Mouse (Mus musculus) midbrain, embryonic 16.5 days (tissue): ENCODE measurements at regions not wholly inside any gene's neighbourhood (a gene's known extent, or its start where the extent isn't known, plus 50 kb on each side); places are given as distances from the start of the nearest gene placed in this dataset.

Source experiments
- ATAC-seq: fragments of 200-750 bp; cut with Nextera tagmentation; 2 replicates; pipeline ENCODE4 v1.8.0; 2017; ENCODE audit warnings: moderate TSS enrichment
- H3K27ac ChIP-seq: fragments of 300-500 bp; sonication (generic); 2 replicates; pipeline ENCODE4 v1.5.1; 2014; ENCODE audit warnings: mild to moderate bottlenecking, low read length, mixed read lengths
- H3K27me3 ChIP-seq: fragments of 300-500 bp; sonication (generic); 2 replicates; pipeline ENCODE4 v1.6.1; 2014; ENCODE audit warnings: low read depth, low read length, mixed read lengths; ENCODE audit not compliant: control insufficient read depth, insufficient read depth
- H3K36me3 ChIP-seq: fragments of 300-500 bp; sonication (generic); 2 replicates; pipeline ENCODE4 v1.6.1; 2014; ENCODE audit warnings: mild to moderate bottlenecking, low read length, moderate library complexity, mixed read lengths; ENCODE audit not compliant: control insufficient read depth, insufficient read depth
- H3K4me1 ChIP-seq: fragments of 300-500 bp; sonication (generic); 2 replicates; pipeline ENCODE4 v1.6.1; 2014; ENCODE audit warnings: mild to moderate bottlenecking, low read length, mixed read lengths; ENCODE audit not compliant: control insufficient read depth, insufficient read depth
- H3K4me2 ChIP-seq: fragments of 300-500 bp; sonication (generic); 2 replicates; pipeline ENCODE4 v1.6.1; 2014; ENCODE audit warnings: mild to moderate bottlenecking, low read length, mixed read lengths
- H3K4me3 ChIP-seq: fragments of 300-500 bp; sonication (generic); 2 replicates; pipeline ENCODE4 v1.5.1; 2014; ENCODE audit warnings: low read depth, mild to moderate bottlenecking, low read length, moderate library complexity, mixed read lengths
- H3K9ac ChIP-seq: fragments of 300-500 bp; sonication (generic); 2 replicates; pipeline ENCODE4 v1.6.1; 2014; ENCODE audit warnings: low read depth, low read length, mixed read lengths
- H3K9me3 ChIP-seq: fragments of 300-500 bp; sonication (generic); replicated peaks from 2 replicates; pipeline ENCODE4 v1.6.1; 2014; ENCODE audit warnings: mild to moderate bottlenecking, low read length, mixed read lengths; ENCODE audit not compliant: control insufficient read depth, poor library complexity, severe bottlenecking
- WGBS: fragments of 180-500 bp; shearing (Covaris S2); extraction: QIAGEN DNeasy Blood & Tissue Kit; methylation state at CpG from one replicate; pipeline ENCODE4 v1.1.7; 2014; 5-methylcytosine and 5-hydroxymethylcytosine counted together

DNA sequence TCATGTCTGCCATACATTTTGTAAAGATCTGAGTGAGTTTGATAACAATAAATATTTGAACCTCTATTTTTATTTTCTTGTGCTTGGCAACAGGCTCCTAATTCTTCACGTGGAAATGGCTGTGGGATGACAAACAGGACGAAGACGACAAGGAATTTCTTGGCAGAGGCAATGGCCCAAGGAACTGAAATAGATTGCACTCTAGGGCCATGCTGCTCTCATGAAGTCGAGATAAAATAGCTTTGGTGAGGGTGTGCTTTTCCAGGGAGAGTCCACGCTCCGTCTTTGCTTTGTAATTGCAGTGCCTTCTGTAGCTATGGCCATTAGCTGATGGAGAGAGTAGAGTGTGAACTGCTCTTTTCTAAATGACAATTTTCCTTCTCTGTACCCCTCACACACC, 50.9 kb upstream of the 1810046K07Rik start:
- H3K27me3 ChIP-seq: no peaks in the 10 kb centered on the region
- no peak overlapping the region for H3K27ac ChIP-seq
- H3K4me1 ChIP-seq: no peaks in the 10 kb centered on the region
- ATAC-seq: no peak
- 82% methylated on average over 6 of the region's 6 CpGs for WGBS
- H3K9ac ChIP-seq: no peak overlapping the region
- no peaks in the 10 kb centered on the region for H3K36me3 ChIP-seq
- no peaks in the 10 kb centered on the region for H3K9me3 ChIP-seq
- H3K4me3 ChIP-seq: no peak overlapping the region
- no peak overlapping the region for H3K4me2 ChIP-seq

DNA sequence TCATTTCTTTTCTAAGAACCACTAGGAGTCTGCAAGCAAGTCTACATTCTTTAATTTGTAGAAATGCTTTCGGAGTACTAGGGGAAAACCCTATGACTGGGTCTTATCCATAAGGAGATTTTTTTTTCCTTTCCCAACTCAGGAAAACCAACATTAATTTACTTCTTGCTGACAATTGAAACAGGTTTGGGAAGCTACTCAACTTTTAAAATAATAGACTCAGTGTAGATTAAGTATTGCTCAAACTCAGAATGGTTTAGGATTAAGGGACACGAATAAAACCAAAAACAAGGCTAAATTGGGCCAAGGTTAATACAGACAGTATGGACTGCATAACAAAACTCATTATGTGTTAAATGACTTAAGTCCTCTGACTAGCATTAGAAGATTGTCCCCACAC, 65.2 kb upstream of the 1810046K07Rik start:
- WGBS: 88% methylated on average over 2 of the region's 2 CpGs
- Histone ChIP-seq H3K9ac (no peak overlapping the region), H3K4me3 (no peak overlapping the region), H3K4me1 (no peaks in the 10 kb centered on the region), H3K9me3 (no peaks in the 10 kb centered on the region), H3K27me3 (no peaks in the 10 kb centered on the region), H3K36me3 (no peaks in the 10 kb centered on the region), H3K4me2 (no peak overlapping the region), H3K27ac (no peak overlapping the region)
- ATAC-seq: no peak

DNA sequence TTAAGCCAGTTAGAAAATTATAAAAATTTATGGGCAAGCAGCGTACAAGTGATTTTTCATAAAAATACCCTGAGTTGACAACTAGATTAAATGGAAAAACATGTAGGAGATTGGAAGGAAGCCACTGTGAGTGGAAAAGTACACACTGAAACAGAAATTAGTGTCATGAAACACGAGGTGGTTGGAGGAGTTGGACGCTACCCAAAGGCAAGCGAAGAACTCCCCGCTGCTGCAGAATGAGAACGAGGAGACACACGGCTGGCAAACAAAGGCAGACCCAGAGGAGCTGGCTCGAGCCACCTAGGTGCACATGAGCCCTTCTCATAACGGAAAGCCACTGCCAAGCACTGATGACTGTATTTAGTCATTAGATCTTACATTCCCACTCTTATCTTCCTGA, 65.7 kb upstream of the 1810046K07Rik start:
- Histone ChIP-seq H3K27ac (no peak overlapping the region), H3K27me3 (no peaks in the 10 kb centered on the region), H3K4me2 (no peak overlapping the region), H3K9me3 (no peaks in the 10 kb centered on the region), H3K36me3 (no peaks in the 10 kb centered on the region), H3K4me3 (no peak overlapping the region), H3K9ac (no peak overlapping the region), H3K4me1 (no peaks in the 10 kb centered on the region)
- ATAC-seq: no peak
- WGBS: 47% methylated on average over 9 of the region's 9 CpGs

DNA sequence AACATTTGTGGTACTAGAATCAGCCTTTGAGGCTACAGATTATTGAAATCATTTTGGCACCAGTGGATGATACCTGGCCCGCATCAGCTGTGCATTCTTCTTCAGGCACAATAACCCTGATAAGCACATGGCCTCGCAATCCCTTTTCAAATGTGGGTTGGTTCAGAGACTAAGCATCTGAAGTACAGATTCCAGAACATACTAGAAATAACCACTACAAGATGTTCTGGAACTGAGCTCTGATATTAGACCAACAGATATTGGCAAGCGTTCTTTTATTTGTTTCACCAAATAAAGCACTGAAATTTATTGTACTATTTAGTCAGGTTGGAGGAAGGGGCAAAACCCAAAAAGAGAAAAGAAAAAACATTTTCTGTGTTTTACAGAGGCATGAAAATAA, 68.1 kb upstream of the 1810046K07Rik start:
- no peaks in the 10 kb centered on the region for H3K27me3 ChIP-seq
- no peak overlapping the region for H3K9ac ChIP-seq
- 88% methylated on average over 3 of the region's 3 CpGs for WGBS
- H3K4me3 ChIP-seq: no peak overlapping the region
- no peak for ATAC-seq
- no peak overlapping the region for H3K4me2 ChIP-seq
- H3K4me1 ChIP-seq: no peaks in the 10 kb centered on the region
- no peaks in the 10 kb centered on the region for H3K9me3 ChIP-seq
- no peak overlapping the region for H3K27ac ChIP-seq
- H3K36me3 ChIP-seq: no peaks in the 10 kb centered on the region

DNA sequence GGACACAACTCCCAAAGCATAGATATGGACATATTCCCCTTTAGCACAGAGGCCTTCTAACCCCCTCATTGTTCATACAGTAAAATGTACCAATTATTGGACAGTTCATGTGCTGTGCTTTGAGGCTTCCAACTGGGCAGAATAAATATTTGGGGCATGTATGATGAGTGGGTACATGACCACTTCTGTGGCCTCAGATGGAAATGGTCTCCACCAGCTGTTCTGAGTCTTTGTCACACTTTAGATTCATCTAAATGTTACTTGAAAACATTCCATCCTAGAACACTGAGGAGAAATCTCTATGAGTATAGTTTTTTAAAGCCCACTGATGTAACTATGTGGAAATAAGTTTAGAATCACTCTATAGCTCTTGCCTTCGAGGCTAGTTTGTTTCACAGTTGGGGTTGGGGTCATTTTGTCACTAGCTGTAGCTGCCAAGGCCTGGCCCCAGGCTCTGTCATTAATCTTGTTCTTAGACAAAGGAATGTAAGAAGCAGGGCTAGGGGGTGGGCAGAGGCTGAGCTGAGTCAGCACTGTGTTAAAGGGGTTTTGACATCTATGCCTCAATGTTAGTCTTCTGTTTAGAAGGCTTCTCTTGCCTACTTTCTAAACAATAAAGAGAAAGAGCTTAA, 69.0 kb upstream of the 1810046K07Rik start:
- no peaks in the 10 kb centered on the region for H3K27me3 ChIP-seq
- ATAC-seq: no peak
- H3K36me3 ChIP-seq: no peaks in the 10 kb centered on the region

DNA sequence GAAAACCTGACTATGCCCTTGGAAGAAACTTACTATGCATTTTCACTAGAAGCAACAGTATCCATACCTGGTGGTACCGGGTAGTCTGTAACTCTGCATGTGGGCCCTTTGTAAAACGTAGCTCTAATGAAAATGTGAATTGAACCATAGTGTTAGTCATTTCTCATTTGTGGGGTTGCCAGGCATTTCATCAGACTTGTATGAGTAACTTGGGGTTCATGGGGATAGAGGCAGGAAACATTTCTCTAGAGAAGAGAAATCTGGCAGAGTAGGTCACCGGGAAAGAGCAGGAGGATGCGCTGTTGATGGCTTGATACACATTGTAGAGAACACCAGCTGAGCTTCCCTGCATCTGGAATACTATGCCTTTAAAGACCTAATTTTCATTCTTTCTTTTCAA, 70.2 kb upstream of the 1810046K07Rik start:
- Histone ChIP-seq H3K9me3 (no peaks in the 10 kb centered on the region), H3K9ac (no peak overlapping the region), H3K4me2 (no peak overlapping the region), H3K4me3 (no peak overlapping the region), H3K36me3 (no peaks in the 10 kb centered on the region), H3K27me3 (no peaks in the 10 kb centered on the region), H3K27ac (no peak overlapping the region), H3K4me1 (no peaks in the 10 kb centered on the region)
- ATAC-seq: no peak
- WGBS: 84% methylated on average over 4 of the region's 4 CpGs

More for the DNA sequence above, 69.0 kb upstream of the 1810046K07Rik start:
- Histone ChIP-seq H3K4me1 (no peaks in the 10 kb centered on the region), H3K4me2 (no peak overlapping the region), H3K9me3 (no peaks in the 10 kb centered on the region), H3K4me3 (no peak overlapping the region), H3K9ac (no peak overlapping the region), H3K27ac (no peak overlapping the region)
- WGBS: 16% methylated on average over 1 of the region's 1 CpGs

DNA sequence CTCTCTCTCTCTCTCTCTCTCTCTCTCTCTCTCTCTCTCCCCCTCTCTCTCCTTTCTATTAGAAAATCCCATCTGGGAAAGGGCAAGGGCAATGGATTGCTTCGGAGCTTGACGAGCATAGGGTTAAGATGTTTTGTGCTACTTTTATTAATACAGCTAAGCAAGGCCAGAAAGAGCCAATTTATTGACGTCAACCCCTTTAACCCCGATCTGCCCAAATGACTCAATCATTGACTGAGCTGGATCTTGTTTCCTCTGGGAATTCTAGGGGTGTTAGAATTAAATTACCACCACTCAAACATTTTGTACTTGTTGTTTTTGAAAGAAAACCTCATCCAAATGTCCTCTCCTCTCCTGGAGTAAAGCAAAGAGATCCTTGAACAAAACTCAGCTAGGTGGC, 70.6 kb upstream of the 1810046K07Rik start:
- Histone ChIP-seq H3K4me3 (no peak overlapping the region), H3K9ac (no peak overlapping the region), H3K36me3 (no peaks in the 10 kb centered on the region), H3K9me3 (no peaks in the 10 kb centered on the region), H3K4me1 (no peaks in the 10 kb centered on the region), H3K27ac (no peak overlapping the region), H3K27me3 (no peaks in the 10 kb centered on the region), H3K4me2 (no peak overlapping the region)
- WGBS: 59% methylated on average over 4 of the region's 4 CpGs
- no peak for ATAC-seq

DNA sequence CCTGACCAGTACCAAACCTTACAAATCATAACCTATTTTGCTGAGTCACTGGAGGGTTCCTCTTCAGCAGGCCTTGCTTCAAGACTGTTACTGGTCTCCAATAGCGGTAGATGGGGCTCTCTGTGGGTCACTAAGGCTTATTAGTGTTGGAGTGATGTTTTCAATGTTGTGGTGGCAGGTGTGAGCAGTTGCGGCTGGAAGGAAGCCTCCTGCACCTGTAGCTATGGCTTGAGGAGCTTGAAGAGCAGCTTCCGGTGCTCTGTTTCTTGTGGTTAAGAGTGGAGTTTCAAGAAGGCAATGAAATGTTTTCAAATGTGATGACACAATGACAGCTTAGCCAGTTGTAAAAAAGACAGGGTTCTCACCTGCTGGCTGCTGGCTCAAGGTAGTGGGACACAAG, 73.1 kb upstream of the 1810046K07Rik start:
- no peak overlapping the region for H3K4me2 ChIP-seq
- ATAC-seq: no peak

DNA sequence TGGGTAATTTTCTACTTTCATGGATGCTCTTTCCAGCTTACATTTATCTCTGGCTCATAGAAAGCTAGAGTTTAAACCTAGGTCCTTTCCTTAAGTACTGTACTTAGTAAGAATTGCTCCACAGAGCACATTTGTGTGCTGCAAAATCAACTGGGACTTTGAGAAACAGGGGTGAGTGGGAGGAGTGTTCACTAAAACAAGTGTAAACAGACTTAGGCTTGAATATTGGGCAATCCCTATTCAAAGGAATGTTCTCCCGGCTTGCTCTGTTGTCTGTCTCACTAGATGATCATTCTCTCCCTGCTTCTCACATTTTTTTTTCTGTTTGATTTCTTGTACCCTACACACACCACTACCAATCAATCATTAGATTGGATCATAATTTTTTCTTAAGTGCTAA, 79.3 kb upstream of the 1810046K07Rik start:
- H3K27ac ChIP-seq: no peak overlapping the region
- H3K9me3 ChIP-seq: no peaks in the 10 kb centered on the region
- WGBS: 81% methylated on average over 1 of the region's 1 CpGs
- ATAC-seq: no peak
- no peak overlapping the region for H3K4me2 ChIP-seq
- no peaks in the 10 kb centered on the region for H3K27me3 ChIP-seq
- H3K4me1 ChIP-seq: no peaks in the 10 kb centered on the region
- no peak overlapping the region for H3K9ac ChIP-seq
- no peaks in the 10 kb centered on the region for H3K36me3 ChIP-seq
- H3K4me3 ChIP-seq: no peak overlapping the region

More for the DNA sequence above, 73.1 kb upstream of the 1810046K07Rik start:
- Histone ChIP-seq H3K4me1 (no peaks in the 10 kb centered on the region), H3K9ac (no peak overlapping the region), H3K36me3 (no peaks in the 10 kb centered on the region), H3K27ac (no peak overlapping the region), H3K27me3 (no peaks in the 10 kb centered on the region), H3K9me3 (no peaks in the 10 kb centered on the region), H3K4me3 (no peak overlapping the region)
- 89% methylated on average over 3 of the region's 3 CpGs for WGBS
